Mouse (Mus musculus) stomach, embryonic 14.5 days (tissue): ENCODE results near the gene Dnah11. TPM values are rescaled to one million over a fixed set of nuclear protein-coding genes. Genes with fewer than 3 reads are reported as not detected.

Source experiments
- ATAC-seq: fragments of 200-750 bp; cut with Nextera tagmentation; 2 replicates; pipeline ENCODE4 v1.8.0; 2017; ENCODE audit warnings: low read depth, moderate TSS enrichment; ENCODE audit not compliant: insufficient number of reproducible peaks, insufficient read depth, low FRiP score
- H3K27ac ChIP-seq: fragments of 300-500 bp; sonication (generic); 2 replicates; pipeline ENCODE4 v1.5.1; 2014; ENCODE audit warnings: mild to moderate bottlenecking, low read length, moderate library complexity, mixed read lengths
- H3K27me3 ChIP-seq: fragments of 300-500 bp; sonication (generic); 2 replicates; pipeline ENCODE4 v1.6.1; 2014; ENCODE audit warnings: low read length, control low read depth, mixed read lengths; ENCODE audit not compliant: control insufficient read depth, insufficient read depth
- H3K36me3 ChIP-seq: fragments of 300-500 bp; sonication (generic); 2 replicates; pipeline ENCODE4 v1.6.1; 2014; ENCODE audit warnings: mild to moderate bottlenecking, control low read depth, low read length, moderate library complexity, mixed read lengths; ENCODE audit not compliant: control insufficient read depth, insufficient read depth
- H3K4me1 ChIP-seq: fragments of 300-500 bp; sonication (generic); 2 replicates; pipeline ENCODE4 v1.6.1; 2014; ENCODE audit warnings: low read length, control low read depth, mixed read lengths; ENCODE audit not compliant: control insufficient read depth, insufficient read depth
- H3K4me2 ChIP-seq: fragments of 300-500 bp; sonication (generic); replicated peaks from 2 replicates; pipeline ENCODE4 v1.6.1; 2014; ENCODE audit warnings: low read depth, low read length, control low read depth
- H3K4me3 ChIP-seq: fragments of 300-500 bp; sonication (generic); 2 replicates; pipeline ENCODE4 v1.5.1; 2014; ENCODE audit warnings: low read depth, low read length, control low read depth
- H3K9ac ChIP-seq: fragments of 300-500 bp; sonication (generic); replicated peaks from 2 replicates; pipeline ENCODE4 v1.6.1; 2014; ENCODE audit warnings: low read depth, mild to moderate bottlenecking, control low read depth, low read length, moderate library complexity, mixed read lengths
- H3K9me3 ChIP-seq: fragments of 300-500 bp; sonication (generic); 2 replicates; pipeline ENCODE4 v1.6.1; 2016; ENCODE audit warnings: low read depth, low read length, control low read depth; ENCODE audit not compliant: control insufficient read depth
- WGBS: fragments of 180-500 bp; shearing (Covaris S2); extraction: QIAGEN DNeasy Blood & Tissue Kit; methylation state at CpG from one replicate; pipeline ENCODE4 v1.1.7; 2014; 5-methylcytosine and 5-hydroxymethylcytosine counted together
- polyA plus RNA-seq: library from polyadenylated mRNA; unstranded; fragments of >200 nt; fragmentation: Nextera tagmentation; extraction: Ambion mirVana; gene quantifications from 2 replicates; pipeline ENCODE4 v1.2.1, GENCODE M21; 2014

The Dnah11 gene
- polyA plus RNA-seq, 1 experiment from 2014 or later: 0.29 TPM

- Histone ChIP-seq H3K9me3 (no peaks in the 10 kb centered on the region), H3K4me3 (peak overlapping the region; percentile 80), H3K27me3 (no peaks in the 10 kb centered on the region), H3K9ac (peak overlapping the region; percentile 70), H3K36me3 (no peaks in the 10 kb centered on the region), H3K4me2 (peak overlapping the region; percentile 75), H3K4me1 (0 out of 2 replicates have a peak, but pooled peaks cover 3% of the 10 kb centered on the region), H3K27ac (peak overlapping the region; percentile 69)
- ATAC-seq: peak; percentile 93
- 1% methylated on average over 75 of the region's 75 CpGs for WGBS
Measured at GRCm38 (mm10) chr12:117843302-117844074, 355.4 kb downstream of the Dnah11 start.

GRCm38 (mm10) chr12:117842676-117843075 lies 356.2 kb downstream of the Dnah11 start:
- 0 out of 2 replicates have a peak overlapping the region, but pooled peaks have one; percentile 80 for H3K4me3 ChIP-seq
- no peaks in the 10 kb centered on the region for H3K9me3 ChIP-seq
- H3K4me2 ChIP-seq: peak overlapping the region; percentile 75; the same call in 1 of the 2 replicates
- H3K27ac ChIP-seq: no peak overlapping the region
- no peaks in the 10 kb centered on the region for H3K27me3 ChIP-seq
- no peak overlapping the region for H3K9ac ChIP-seq
- no peak for ATAC-seq
- 0 out of 2 replicates have a peak, but pooled peaks cover 3% of the 10 kb centered on the region for H3K4me1 ChIP-seq
- H3K36me3 ChIP-seq: no peaks in the 10 kb centered on the region
- WGBS: 84% methylated on average over 1 of the region's 1 CpGs

GRCm38 (mm10) chr12:117840705-117841104 lies 358.1 kb downstream of the Dnah11 start:
- no peaks in the 10 kb centered on the region for H3K9me3 ChIP-seq
- 85% methylated on average over 1 of the region's 1 CpGs for WGBS
- no peaks in the 10 kb centered on the region for H3K36me3 ChIP-seq
- H3K27ac ChIP-seq: no peak overlapping the region
- no peak overlapping the region for H3K4me2 ChIP-seq
- no peak for ATAC-seq
- H3K9ac ChIP-seq: no peak overlapping the region
- no peak overlapping the region for H3K4me3 ChIP-seq
- H3K4me1 ChIP-seq: 0 out of 2 replicates have a peak, but pooled peaks cover 3% of the 10 kb centered on the region
- no peaks in the 10 kb centered on the region for H3K27me3 ChIP-seq

GRCm38 (mm10) chr12:117837376-117837775 lies 361.5 kb downstream of the Dnah11 start:
- no peak overlapping the region for H3K9ac ChIP-seq
- no peak for ATAC-seq
- no peaks in the 10 kb centered on the region for H3K4me1 ChIP-seq
- H3K27ac ChIP-seq: no peak overlapping the region
- no peaks in the 10 kb centered on the region for H3K27me3 ChIP-seq
- H3K9me3 ChIP-seq: no peaks in the 10 kb centered on the region
- H3K4me2 ChIP-seq: no peak overlapping the region
- no peaks in the 10 kb centered on the region for H3K36me3 ChIP-seq
- no peak overlapping the region for H3K4me3 ChIP-seq
- WGBS: 86% methylated on average over 4 of the region's 4 CpGs

- no peak overlapping the region for H3K4me3 ChIP-seq
- H3K9ac ChIP-seq: no peak overlapping the region
- no peaks in the 10 kb centered on the region for H3K4me1 ChIP-seq
- no peaks in the 10 kb centered on the region for H3K36me3 ChIP-seq
- ATAC-seq: no peak
- no peaks in the 10 kb centered on the region for H3K27me3 ChIP-seq
- no peak overlapping the region for H3K4me2 ChIP-seq
- H3K27ac ChIP-seq: no peak overlapping the region
- WGBS: 13% methylated on average over 10 of the region's 10 CpGs
- H3K9me3 ChIP-seq: no peaks in the 10 kb centered on the region
Measured at GRCm38 (mm10) chr12:117835371-117835770, 363.5 kb downstream of the Dnah11 start.

GRCm38 (mm10) chr12:117834652-117835051 lies 364.2 kb downstream of the Dnah11 start:
- Histone ChIP-seq H3K9me3 (no peaks in the 10 kb centered on the region), H3K4me2 (no peak overlapping the region), H3K27ac (no peak overlapping the region), H3K4me3 (no peak overlapping the region), H3K27me3 (no peaks in the 10 kb centered on the region), H3K9ac (no peak overlapping the region), H3K4me1 (no peaks in the 10 kb centered on the region), H3K36me3 (no peaks in the 10 kb centered on the region)
- no peak for ATAC-seq
- 84% methylated on average over 2 of the region's 2 CpGs for WGBS

GRCm38 (mm10) chr12:117832190-117832589 lies 366.7 kb downstream of the Dnah11 start:
- 33% methylated on average over 5 of the region's 5 CpGs for WGBS
- Histone ChIP-seq H3K9ac (no peak overlapping the region), H3K4me1 (no peaks in the 10 kb centered on the region), H3K4me2 (no peak overlapping the region), H3K9me3 (no peaks in the 10 kb centered on the region), H3K27me3 (no peaks in the 10 kb centered on the region), H3K36me3 (no peaks in the 10 kb centered on the region), H3K4me3 (no peak overlapping the region), H3K27ac (no peak overlapping the region)
- no peak for ATAC-seq

GRCm38 (mm10) chr12:117831351-117831961 lies 367.4 kb downstream of the Dnah11 start:
- no peak overlapping the region for H3K9ac ChIP-seq
- no peak overlapping the region for H3K4me2 ChIP-seq
- WGBS: 45% methylated on average over 8 of the region's 8 CpGs
- H3K27me3 ChIP-seq: no peaks in the 10 kb centered on the region
- no peak overlapping the region for H3K27ac ChIP-seq
- H3K36me3 ChIP-seq: no peaks in the 10 kb centered on the region
- ATAC-seq: no peak
- no peaks in the 10 kb centered on the region for H3K4me1 ChIP-seq
- no peak overlapping the region for H3K4me3 ChIP-seq
- H3K9me3 ChIP-seq: no peaks in the 10 kb centered on the region
